Mouse (Mus musculus) heart, postnatal 0 days (tissue): ENCODE measurements around the gene Lrrc34.

Experiments used
- CTCF ChIP-seq: IDR thresholded peaks from 2 replicates; pipeline ENCODE4 v1.5.1; 2016; ENCODE audit warnings: antibody characterized with exemption, control low read depth, low read depth
- EP300 ChIP-seq: IDR thresholded peaks from 2 replicates; pipeline ENCODE4 v1.6.1; 2016; ENCODE audit warnings: antibody characterized with exemption, low read depth

GRCm38 (mm10) chr3:30696346-30696745, 48.7 kb upstream of the Lrrc34 start:
- TF ChIP-seq CTCF (peak; percentile 85), EP300 (no peak)
